Mouse (Mus musculus): ENCODE measurements at regions not wholly inside any gene's neighbourhood (a gene's known extent, or its start where the extent isn't known, plus 50 kb on each side); places are given as distances from the start of the nearest gene placed in this dataset.

GRCm38 (mm10) chr16:19834128-19834527, 74.1 kb downstream of the B3gnt5 start:
- Histone ChIP-seq H3K9ac (no peak overlapping the region), H3K27ac (replicated peaks) (no peak overlapping the region), H3K36me3 (no peaks in the 10 kb centered on the region), H3K4me2 (no peak overlapping the region), H3K4me3 (no peak overlapping the region), H3K27me3 (replicated peaks) (no peaks in the 10 kb centered on the region), H3K4me1 (no peaks in the 10 kb centered on the region), H3K9me3 (no peaks in the 10 kb centered on the region)
- 78% methylated on average over 2 of the region's 2 CpGs for WGBS
- no peak for ATAC-seq (ENCODE audit: extremely low read depth, insufficient number of reproducible peaks, low FRiP score, low TSS enrichment)

- ATAC-seq (ENCODE audit: extremely low read depth, insufficient number of reproducible peaks, low FRiP score, low TSS enrichment): no peak
- WGBS: 64% methylated on average over 2 of the region's 2 CpGs
- no peak overlapping the region for H3K9ac ChIP-seq
These were observed 74.7 kb downstream of the B3gnt5 start for GRCm38 (mm10) chr16:19834750-19835149.

GRCm38 (mm10) chr16:19839831-19840230, 79.8 kb downstream of the B3gnt5 start:
- Histone ChIP-seq H3K9ac (no peak overlapping the region), H3K27me3 (replicated peaks) (no peaks in the 10 kb centered on the region), H3K36me3 (no peaks in the 10 kb centered on the region), H3K4me2 (no peak overlapping the region), H3K27ac (replicated peaks) (no peak overlapping the region), H3K9me3 (no peaks in the 10 kb centered on the region), H3K4me3 (no peak overlapping the region), H3K4me1 (no peaks in the 10 kb centered on the region)
- 30% methylated on average over 1 of the region's 1 CpGs for WGBS
- no peak for ATAC-seq (ENCODE audit: extremely low read depth, insufficient number of reproducible peaks, low FRiP score, low TSS enrichment)

More at GRCm38 (mm10) chr16:19834750-19835149, 74.7 kb downstream of the B3gnt5 start:
- Histone ChIP-seq H3K9me3 (no peaks in the 10 kb centered on the region), H3K4me3 (no peak overlapping the region), H3K4me2 (no peak overlapping the region), H3K27me3 (replicated peaks) (no peaks in the 10 kb centered on the region), H3K4me1 (no peaks in the 10 kb centered on the region), H3K36me3 (no peaks in the 10 kb centered on the region), H3K27ac (replicated peaks) (no peak overlapping the region)

- H3K4me1 ChIP-seq: no peaks in the 10 kb centered on the region
- ATAC-seq (ENCODE audit: extremely low read depth, insufficient number of reproducible peaks, low FRiP score, low TSS enrichment): no peak
- no peak overlapping the region for H3K9ac ChIP-seq
- H3K36me3 ChIP-seq: no peaks in the 10 kb centered on the region
- no peak overlapping the region for H3K4me3 ChIP-seq
- H3K9me3 ChIP-seq: no peaks in the 10 kb centered on the region
- H3K27me3 ChIP-seq (replicated peaks): no peaks in the 10 kb centered on the region
- WGBS: 42% methylated on average over 3 of the region's 3 CpGs
- H3K4me2 ChIP-seq: no peak overlapping the region
- H3K27ac ChIP-seq (replicated peaks): no peak overlapping the region
These were observed 82.5 kb downstream of the B3gnt5 start for GRCm38 (mm10) chr16:19842346-19843025.

GRCm38 (mm10) chr16:19843738-19844137, 83.7 kb downstream of the B3gnt5 start:
- Histone ChIP-seq H3K4me3 (no peak overlapping the region), H3K27me3 (replicated peaks) (no peaks in the 10 kb centered on the region), H3K9ac (no peak overlapping the region), H3K4me1 (no peaks in the 10 kb centered on the region), H3K4me2 (no peak overlapping the region), H3K36me3 (no peaks in the 10 kb centered on the region), H3K27ac (replicated peaks) (no peak overlapping the region), H3K9me3 (no peaks in the 10 kb centered on the region)
- no peak for ATAC-seq (ENCODE audit: extremely low read depth, insufficient number of reproducible peaks, low FRiP score, low TSS enrichment)

- H3K9ac ChIP-seq: no peak overlapping the region
- 0 out of 2 replicates have a peak overlapping the region, but pooled peaks have one; percentile 15 for H3K27ac ChIP-seq (replicated peaks)
- no peaks in the 10 kb centered on the region for H3K27me3 ChIP-seq (replicated peaks)
- no peaks in the 10 kb centered on the region for H3K36me3 ChIP-seq
- 35% methylated on average over 1 of the region's 1 CpGs for WGBS
- H3K4me3 ChIP-seq: no peak overlapping the region
- no peak overlapping the region for H3K4me2 ChIP-seq
- peaks cover 4% of the 10 kb centered on the region; the same call in 1 of the 2 replicates for H3K9me3 ChIP-seq
- H3K4me1 ChIP-seq: no peaks in the 10 kb centered on the region
- no peak for ATAC-seq (ENCODE audit: extremely low read depth, insufficient number of reproducible peaks, low FRiP score, low TSS enrichment)
These were observed 88.4 kb downstream of the B3gnt5 start for GRCm38 (mm10) chr16:19848395-19848794.

DNA sequence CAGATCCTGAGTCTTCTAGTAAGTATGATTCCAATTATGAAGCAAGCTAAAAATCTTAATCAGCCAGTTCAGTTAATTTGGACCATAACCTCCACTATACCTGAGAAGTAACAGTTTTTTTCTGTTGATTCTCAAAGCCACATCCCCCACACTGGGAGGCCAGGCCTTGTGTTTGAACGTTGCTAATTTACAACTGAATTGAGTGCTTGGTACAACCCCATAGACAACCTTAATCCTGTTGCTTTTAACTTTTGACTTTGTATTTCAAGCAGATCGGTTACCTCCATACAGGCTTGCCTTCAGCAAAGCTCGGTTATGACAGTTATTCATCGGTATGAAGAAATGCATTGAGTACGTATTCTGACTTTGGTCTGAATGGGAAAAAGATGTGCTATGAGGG, 105.3 kb downstream of the B3gnt5 start:
- H3K4me2 ChIP-seq: no peak overlapping the region
- ATAC-seq (ENCODE audit: extremely low read depth, insufficient number of reproducible peaks, low FRiP score, low TSS enrichment): no peak
- H3K4me3 ChIP-seq: no peak overlapping the region
- H3K27ac ChIP-seq (replicated peaks): no peak overlapping the region
- no peak overlapping the region for H3K9ac ChIP-seq
- H3K4me1 ChIP-seq: no peaks in the 10 kb centered on the region
- no peaks in the 10 kb centered on the region for H3K27me3 ChIP-seq (replicated peaks)
- 81% methylated on average over 5 of the region's 5 CpGs for WGBS
- no peaks in the 10 kb centered on the region for H3K36me3 ChIP-seq
- H3K9me3 ChIP-seq: no peaks in the 10 kb centered on the region

DNA sequence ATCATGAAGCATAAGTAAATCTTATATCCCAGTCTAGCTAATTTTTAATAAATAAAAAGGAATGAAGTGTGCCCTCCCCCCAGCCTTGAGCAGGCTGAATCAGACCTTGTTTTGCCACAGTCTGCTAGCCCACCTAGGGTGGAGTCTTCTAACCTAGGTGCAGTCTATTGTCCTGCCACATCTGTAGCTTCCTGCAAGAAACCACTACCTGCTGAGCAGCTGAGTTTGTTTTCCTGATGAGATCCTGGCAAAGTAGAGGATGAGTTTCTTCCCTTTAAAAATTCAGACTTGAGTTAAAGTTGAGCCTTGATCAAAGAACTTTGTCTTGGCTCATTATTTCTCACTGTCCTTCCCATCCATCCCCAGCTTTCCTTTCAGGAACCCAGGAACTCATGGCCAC, 105.9 kb downstream of the B3gnt5 start:
- Histone ChIP-seq H3K27ac (replicated peaks) (no peak overlapping the region), H3K27me3 (replicated peaks) (no peaks in the 10 kb centered on the region), H3K4me1 (no peaks in the 10 kb centered on the region), H3K4me3 (no peak overlapping the region), H3K4me2 (no peak overlapping the region), H3K9ac (no peak overlapping the region), H3K9me3 (no peaks in the 10 kb centered on the region), H3K36me3 (no peaks in the 10 kb centered on the region)
- ATAC-seq (ENCODE audit: extremely low read depth, insufficient number of reproducible peaks, low FRiP score, low TSS enrichment): no peak

- Histone ChIP-seq H3K9me3 (no peaks in the 10 kb centered on the region), H3K4me2 (no peak overlapping the region), H3K27me3 (replicated peaks) (no peaks in the 10 kb centered on the region), H3K9ac (no peak overlapping the region), H3K36me3 (no peaks in the 10 kb centered on the region), H3K27ac (replicated peaks) (no peak overlapping the region), H3K4me3 (no peak overlapping the region), H3K4me1 (no peaks in the 10 kb centered on the region)
- ATAC-seq (ENCODE audit: extremely low read depth, insufficient number of reproducible peaks, low FRiP score, low TSS enrichment): no peak
These were observed 109.4 kb downstream of the B3gnt5 start for GRCm38 (mm10) chr16:19869425-19869824.

GRCm38 (mm10) chr16:19876861-19877554, 105.8 kb downstream of the Klhl6 start:
- 36% methylated on average over 10 of the region's 10 CpGs for WGBS
- ATAC-seq (ENCODE audit: extremely low read depth, insufficient number of reproducible peaks, low FRiP score, low TSS enrichment): no peak

GRCm38 (mm10) chr16:19882961-19883360, 99.9 kb downstream of the Klhl6 start:
- no peak for ATAC-seq (ENCODE audit: extremely low read depth, insufficient number of reproducible peaks, low FRiP score, low TSS enrichment)
- H3K4me3 ChIP-seq: no peak overlapping the region

More at GRCm38 (mm10) chr16:19876861-19877554, 105.8 kb downstream of the Klhl6 start:
- no peaks in the 10 kb centered on the region for H3K27me3 ChIP-seq (replicated peaks)
- no peaks in the 10 kb centered on the region for H3K36me3 ChIP-seq
- no peak overlapping the region for H3K4me3 ChIP-seq
- H3K4me1 ChIP-seq: peaks cover 14% of the 10 kb centered on the region
- H3K9ac ChIP-seq: no peak overlapping the region
- H3K4me2 ChIP-seq: peak overlapping the region; percentile 10; the same call in 1 of the 2 replicates
- H3K9me3 ChIP-seq: no peaks in the 10 kb centered on the region
- H3K27ac ChIP-seq (replicated peaks): no peak overlapping the region

More at GRCm38 (mm10) chr16:19882961-19883360, 99.9 kb downstream of the Klhl6 start:
- Histone ChIP-seq H3K4me1 (peaks cover 12% of the 10 kb centered on the region), H3K9ac (no peak overlapping the region), H3K36me3 (no peaks in the 10 kb centered on the region), H3K4me2 (no peak overlapping the region), H3K9me3 (no peaks in the 10 kb centered on the region), H3K27me3 (replicated peaks) (no peaks in the 10 kb centered on the region), H3K27ac (replicated peaks) (no peak overlapping the region)
- WGBS: 72% methylated on average over 3 of the region's 3 CpGs
